Mouse (Mus musculus) layer of hippocampus, postnatal 10 days (tissue): ENCODE data around the gene Fbxo6. TPM values are rescaled to one million over a fixed set of nuclear protein-coding genes. Genes with fewer than 3 reads are reported as not detected.

Source experiments
- DNase-seq, 2 experiments: peaks; one replicate each; pipeline ENCODE4 v3.0.0; 2021; ENCODE audit warnings: low spot score in 2 of 2
- total RNA-seq, 2 experiments: library from RNA; stranded (reverse); gene quantifications; 2 replicates each; pipeline ENCODE4 v1.2.3; 2021

The Fbxo6 gene
- total RNA-seq, 2 experiments from 2014 or later: 22.6 to 26.3 TPM

DNA sequence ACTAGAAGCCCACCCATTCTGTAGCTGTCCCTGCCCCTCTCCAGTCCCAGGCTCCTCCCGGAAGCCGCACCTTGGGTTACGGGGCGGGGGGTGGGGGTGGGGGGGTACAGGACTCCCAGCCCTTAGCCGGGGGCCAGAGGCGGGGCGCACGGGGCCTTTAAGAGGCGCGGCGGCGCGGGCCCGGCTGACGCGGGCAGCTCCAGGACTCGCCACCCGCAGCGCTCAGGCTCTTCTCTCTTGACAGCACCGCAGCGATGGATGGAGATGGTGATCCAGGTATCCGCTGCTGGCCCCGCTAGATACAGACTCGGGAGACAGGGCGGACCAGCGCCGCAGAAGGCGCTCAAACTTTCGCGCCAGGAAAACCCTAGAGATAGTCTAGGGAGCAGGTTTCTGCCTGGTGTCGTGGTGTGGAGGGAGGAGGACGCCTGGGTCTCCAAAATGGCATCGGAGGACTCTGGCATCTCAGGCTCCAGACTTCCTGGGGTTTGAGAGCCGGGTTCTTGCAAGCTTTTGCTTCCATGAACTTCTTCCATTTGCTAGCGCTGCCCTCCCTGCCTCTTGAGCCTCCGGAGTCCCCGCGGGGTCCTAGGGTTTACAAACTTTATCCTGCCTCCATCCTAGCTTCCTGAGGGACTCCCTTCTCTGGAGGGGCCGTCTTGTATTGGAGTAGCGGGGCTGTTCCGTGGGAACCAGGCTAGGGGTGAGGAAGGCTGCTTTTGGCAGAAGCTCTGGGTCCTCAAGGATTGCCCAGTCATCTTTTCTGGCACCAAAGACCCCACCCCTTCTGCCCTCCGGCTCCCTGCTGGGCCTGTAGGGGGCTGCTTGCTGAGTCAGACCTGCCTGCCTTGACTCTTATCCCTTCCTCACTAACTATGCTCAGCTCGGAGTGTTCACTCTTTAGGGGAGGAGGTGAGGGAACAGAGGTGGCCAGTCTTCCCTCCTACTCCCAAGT is 8.8 kb upstream of the Fbxo6 start, which contains the start of the genes Fbxo44 and Fbxo2:
Fbxo44 (minus strand) TSS at position 47 of the 955 bp plus-strand sequence.
Fbxo2 (plus strand) TSS at position 186 of the 955 bp plus-strand sequence.
- peak; percentile 52 to 69 for DNase-seq

DNA sequence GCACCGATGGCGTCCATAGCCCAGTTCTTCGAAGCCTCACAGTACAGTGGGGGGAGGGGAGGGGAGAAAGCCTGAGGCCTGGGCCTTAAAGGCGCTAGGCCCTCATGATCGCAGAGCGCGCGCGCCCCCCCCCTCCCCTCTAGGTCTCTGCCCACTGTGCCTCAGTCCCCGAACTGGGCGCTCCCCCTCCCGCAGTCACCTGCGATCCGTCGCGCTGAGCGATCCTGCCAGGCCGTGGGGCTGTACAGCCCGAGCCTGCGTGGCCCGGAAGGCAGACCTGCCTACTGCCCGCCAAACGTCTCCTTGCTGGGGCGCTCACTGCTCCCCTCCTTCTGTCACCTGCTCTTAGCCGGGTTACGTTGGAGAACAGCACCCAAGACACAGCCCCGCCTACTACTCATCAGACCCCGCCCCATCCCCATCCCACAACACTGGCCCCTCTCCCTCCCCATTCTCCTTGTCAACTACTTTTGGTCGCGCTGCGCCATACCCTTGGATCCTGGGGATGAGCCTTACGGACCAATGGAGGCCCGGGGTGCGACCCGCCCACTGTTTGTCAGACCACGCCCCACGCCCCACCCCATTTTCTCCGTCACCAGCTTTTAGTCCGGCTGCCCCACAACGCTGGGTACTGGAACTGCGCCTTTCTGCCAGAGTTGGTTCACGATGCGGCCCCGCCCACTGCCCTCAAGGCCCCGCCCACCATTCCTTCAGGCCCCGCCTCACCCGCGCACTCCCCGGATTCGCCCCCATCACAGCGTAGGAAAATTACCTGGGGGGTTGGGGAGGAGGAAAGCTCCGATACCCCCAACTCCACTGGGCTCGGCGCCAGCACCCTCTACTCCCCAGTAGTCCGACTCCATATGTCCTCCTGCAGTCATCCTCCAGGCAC is 7.8 kb upstream of the Fbxo6 start:
- peak; percentile 95 to 98 for DNase-seq

DNA sequence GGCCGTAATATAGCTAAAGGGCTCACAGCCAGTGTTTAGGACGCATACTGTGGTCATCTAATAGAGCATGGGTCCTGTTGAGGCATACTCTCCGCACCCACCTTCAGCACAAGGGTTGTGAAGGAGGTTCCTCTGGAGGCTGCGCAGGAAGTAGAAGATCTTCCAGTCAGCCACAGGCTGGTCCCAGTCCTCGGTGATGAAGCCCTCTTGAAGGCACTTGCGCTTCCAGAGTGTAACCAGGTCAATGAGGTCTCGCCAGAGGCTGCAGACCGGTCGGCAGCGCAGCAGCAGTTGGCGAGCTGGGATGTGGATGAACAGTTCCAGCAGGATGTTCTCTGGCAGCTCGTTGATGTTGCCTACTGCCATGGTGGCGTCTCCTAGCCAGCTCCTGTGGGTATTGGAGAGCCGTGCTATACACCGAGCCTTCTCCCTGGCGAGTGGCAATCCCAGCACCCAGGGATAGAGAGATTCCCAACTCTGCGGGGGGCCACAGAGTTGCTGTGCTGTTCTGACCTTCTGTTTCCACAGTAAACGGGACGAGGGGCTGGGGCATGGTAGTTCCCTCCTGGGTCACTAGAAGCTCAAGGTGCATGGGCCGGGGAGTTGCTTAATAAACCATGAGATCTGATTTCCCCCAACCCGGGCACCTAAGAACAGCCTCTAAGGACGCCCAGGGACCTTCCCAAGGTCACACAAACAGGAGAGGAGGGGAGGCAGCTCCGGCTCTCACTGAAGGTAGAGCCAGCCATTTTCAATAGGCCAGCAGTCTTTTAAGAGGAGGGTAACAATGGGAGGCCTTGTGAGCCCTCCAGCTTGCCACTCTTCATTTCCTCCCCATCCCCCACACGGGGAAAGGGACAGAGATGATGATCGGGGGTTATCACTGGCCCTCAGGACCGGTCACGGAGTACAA is 6.8 kb upstream of the Fbxo6 start:
- peak; percentile 55 to 64 for DNase-seq

DNA sequence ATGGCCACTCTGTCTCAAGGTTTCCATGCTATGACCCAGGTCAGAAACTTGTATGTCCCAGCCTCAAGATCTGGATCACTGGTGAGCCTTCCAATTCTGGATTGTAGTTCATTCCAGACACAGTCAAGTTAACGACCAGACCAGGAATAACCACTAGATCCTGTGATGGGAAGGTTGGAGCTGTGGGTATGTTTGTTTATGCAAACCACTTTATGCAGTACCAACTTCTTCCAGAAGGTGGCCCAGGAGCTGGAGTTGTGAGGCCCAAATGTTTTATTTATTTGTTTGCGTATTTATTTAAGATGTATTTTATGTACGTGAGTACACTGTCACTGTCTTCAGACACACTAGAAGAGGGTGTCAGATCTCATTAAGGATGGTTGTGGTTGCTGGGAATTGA is 3.0 kb upstream of the Fbxo6 start:
- peak; percentile 70 for DNase-seq

DNA sequence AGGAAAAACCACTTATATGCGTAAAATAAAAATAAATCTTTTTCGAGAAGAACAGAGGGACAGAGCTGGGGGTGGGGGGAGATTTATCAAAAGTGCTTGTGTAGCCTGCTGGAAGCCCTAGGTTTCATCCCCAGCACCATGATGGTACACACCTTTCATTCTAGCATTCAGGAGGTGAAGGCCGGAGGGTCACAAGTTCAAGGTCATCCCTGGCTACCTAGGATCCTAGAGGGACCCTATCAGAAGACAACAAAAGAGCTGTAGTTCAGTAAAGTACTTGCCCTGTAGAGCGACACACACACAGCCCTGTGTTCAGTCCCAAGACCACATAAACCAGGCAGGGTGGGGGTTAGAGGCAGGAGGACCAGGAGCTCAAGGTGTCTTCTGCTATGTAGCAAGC is 2.1 kb upstream of the Fbxo6 start:
- no peak for DNase-seq

DNA sequence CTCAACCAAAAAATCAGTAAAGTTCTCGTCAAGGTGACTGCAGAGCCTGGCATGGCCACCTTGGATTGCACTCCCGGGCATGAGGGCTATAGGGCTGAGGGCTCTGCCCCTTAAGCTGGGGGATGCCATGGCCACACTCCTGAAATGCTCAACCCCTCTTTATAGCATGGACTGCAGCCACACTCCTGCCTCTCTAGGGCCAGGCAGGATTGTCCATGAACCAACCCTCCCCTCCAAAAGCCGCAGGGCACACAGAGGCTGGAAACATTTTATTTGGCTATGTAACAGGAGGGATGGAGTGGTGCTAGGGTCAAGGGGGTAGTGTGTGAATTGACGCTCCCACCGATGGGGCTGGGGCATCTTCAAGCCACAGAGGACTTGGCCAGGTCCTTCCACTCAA is 607 bp upstream of the Fbxo6 start:
- no peak for DNase-seq

DNA sequence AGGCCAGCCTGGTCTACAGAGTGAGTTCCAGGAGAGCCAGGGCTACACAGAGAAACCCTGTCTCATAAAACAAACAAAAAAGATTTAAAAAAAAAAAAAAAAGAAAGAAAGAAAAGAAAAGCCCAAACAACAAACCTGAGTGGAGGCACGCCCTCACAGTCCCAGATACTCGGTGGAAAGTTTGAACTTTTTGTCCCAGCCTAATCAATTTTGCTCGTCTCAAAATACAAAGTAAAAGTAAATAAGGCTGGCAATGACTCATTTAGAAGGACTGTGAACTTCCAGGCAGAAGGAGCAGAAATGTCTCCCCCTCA is 1.0 kb downstream of the Fbxo6 start:
- no peak for DNase-seq

DNA sequence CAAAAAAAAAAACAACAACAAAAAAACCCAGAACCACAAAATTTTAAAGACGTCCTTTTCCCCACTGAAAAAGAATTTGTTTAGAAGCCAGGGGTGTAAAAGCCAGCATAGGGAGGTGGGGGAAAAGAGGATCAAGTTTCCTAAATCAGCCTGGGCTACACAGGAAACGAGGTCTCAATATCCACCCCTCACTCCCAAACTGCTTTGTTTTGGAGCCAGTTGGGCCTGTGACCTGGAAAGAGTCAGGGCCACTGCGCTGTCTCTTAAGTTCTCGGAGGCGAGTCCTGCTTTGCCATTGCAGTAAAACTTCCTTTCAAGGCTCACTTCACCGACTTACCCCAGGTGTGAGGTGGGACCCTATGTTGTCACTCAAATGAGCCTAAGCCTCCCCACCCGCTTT is 1.7 kb downstream of the Fbxo6 start:
- no peak for DNase-seq

DNA sequence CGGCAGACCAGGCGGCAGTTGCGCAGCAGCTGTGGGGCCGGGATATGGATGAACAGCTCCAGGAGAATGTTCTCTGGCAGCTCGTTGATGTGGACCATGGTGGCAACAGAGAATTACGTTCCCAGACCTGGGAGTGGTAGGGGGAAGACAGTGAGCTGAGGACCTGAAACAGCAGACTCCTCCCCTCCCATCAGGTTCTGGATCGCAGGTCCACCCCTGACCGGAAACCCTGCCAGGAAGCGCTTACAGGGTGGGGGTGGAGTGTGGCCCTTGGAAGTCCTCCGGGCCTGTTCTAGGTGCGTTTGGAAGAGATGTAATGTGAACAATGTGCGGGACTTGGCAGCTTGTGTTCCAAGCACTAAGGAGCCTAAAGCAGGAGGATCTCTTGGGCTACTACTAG is 2.4 kb downstream of the Fbxo6 start:
- no peak for DNase-seq

DNA sequence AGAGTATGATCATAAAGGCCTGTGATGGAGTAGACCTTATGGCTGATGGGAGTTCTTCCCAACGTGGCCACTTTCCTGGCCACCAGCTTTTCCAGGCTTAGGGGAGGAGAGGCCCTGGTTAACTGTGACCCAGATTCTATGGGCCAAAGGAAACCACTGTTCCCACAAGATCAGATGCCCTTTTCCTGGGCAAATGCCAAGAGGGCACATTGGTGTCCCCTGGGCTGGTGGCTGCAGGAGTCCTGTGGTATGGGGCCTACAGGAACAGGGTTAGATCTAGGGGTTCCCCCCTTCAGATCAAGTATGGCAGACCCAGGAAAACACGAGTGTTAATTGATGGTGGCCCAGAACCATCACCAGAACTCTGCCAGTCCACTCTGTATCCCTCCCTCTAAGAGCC is 4.2 kb downstream of the Fbxo6 start:
- no peak for DNase-seq

DNA sequence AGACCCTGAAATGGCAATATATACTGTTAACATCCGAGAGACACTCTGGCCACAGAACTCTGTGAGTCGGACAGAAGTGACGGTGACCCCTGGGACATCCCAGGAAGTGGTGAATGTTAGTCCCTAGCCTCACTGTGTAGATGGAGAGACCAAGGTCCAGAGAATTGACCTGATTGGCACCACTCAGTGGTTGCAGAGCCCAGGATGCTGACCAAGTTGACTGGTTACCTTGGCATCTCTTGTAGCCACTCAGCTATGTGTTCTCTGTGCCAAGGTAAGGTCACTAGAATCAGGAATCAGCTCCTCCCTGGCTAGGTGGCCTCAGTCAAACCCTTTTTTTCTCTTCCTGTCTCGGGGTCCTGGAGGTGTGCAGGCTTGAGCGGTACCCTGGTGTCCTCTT is 8.2 kb downstream of the Fbxo6 start:
- DNase-seq: no peak

DNA sequence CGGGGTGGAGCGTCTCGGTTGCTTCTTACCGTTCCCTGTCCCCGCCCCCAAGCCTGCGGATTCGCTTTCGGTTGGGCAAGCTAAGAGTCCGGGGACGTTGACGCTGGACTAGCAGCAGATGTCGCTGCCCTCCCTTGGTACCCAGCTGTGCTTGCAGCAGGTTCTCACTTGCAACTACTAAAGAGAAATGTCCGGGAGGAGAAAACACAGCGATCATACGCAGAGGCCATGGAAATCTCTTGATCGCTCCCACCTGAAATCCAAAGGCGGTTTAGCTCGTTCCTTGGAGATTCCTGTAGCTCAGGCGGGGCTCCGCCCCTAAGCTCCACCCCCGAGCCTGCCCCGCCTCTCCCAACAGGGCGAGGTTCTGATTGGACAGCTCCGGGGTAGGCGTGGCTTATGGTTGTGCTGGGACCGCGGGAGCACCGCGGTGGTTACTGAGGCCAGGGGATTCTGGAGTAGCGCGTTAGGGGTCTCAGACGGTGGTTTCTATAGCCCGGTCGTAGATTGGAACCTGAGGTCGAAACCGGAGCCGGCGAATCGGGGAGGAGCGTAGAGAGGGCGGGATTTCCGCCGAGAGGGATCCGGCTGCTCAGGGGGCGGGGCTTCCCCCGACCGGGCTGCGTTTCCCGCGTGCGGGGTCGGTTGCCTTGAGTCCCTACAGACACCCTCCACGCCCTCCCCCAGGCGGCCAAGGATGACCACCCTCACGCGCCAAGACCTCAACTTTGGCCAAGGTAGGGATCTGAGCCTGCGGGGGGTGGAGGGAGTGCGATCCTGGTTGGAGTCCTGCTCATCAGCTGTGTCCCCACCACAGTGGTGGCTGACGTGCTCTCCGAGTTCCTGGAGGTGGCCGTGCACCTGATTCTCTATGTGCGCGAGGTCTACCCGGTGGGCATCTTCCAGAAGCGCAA is 11.6 kb downstream of the Fbxo6 start:
- DNase-seq: peak; percentile 96 to 97

DNA sequence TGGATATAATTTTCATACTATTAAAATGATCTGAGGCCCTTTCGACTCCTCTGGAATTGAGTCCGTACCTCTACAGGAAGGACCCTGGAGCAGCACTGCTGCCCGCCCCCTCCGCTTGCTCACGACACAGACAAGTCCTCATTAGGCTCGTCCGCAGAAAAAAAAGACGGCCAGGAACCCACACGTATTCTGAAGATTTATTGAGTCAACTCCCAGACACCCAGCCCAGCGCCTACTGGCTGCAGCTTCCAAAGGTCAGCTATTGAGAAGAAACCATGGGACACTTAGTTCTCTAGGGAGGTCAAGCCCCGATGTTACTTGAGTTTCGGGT is 12.2 kb downstream of the Fbxo6 start:
- no peak for DNase-seq

DNA sequence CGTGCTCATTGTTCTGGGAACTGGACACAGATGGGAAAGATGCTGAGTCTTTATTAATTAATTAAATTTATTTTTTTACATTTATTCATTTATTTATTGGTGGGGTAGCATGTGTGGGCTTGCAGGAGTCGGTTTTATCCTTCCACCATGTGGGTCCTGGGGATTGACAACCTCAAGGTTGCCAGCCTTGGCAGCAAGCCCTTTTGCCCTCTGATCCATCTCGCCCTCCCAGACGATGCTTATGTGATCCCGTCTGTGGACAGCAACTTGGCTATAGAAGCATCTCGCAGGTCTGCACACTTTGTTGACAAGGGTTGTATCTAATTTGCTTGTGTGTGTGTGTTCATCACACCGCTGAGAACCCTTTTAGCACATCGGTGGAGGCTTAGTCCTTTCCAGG is 14.4 kb downstream of the Fbxo6 start:
- DNase-seq: no peak

DNA sequence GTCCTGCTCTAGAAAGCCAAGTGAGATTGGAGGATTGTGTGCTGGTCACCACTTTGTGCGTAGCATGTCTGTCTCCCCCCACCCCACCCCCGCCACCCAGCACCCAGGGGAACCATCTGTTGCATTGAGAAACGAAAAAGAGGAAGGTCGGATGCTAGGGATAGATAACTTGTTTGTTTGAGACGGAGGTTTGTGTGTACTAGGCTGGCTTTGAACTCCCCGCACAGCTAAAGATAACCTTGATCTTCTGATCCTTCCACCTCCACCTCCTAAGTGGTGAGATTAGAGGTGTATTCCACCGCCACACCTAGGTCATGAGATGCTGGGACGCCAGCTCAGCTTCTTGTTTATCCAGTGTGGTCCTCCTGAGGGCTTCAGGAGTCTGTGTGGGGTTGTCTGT is 17.0 kb downstream of the Fbxo6 start:
- DNase-seq: no peak

DNA sequence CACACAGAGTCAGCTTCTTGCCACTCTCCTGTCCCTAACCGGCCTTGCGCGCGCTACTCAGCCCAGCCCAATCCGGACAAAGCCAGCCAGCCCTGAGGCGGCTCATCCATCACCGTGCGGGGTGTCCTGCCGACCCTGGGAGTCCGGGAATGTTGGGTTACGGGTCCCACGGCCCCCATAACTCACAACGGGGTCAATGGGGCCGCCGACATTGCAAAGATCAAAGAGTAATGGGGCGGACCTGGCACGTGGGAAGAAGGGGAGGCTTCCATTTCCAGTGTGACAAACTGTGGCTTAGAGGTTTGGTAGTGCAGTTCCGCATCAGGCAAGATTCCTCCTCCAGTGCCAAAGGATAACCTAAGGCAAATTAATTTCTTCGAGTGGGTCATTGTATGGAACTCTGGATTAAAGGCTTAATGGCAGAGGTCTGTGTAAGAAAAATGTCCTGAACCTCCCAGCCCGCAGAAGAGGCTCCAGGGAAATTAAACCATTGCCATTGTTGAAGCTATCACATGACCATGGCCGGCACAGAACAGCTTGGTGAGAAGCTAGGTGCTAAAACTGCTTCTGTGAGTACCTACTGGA is 20.4 kb downstream of the Fbxo6 start:
- no peak for DNase-seq

DNA sequence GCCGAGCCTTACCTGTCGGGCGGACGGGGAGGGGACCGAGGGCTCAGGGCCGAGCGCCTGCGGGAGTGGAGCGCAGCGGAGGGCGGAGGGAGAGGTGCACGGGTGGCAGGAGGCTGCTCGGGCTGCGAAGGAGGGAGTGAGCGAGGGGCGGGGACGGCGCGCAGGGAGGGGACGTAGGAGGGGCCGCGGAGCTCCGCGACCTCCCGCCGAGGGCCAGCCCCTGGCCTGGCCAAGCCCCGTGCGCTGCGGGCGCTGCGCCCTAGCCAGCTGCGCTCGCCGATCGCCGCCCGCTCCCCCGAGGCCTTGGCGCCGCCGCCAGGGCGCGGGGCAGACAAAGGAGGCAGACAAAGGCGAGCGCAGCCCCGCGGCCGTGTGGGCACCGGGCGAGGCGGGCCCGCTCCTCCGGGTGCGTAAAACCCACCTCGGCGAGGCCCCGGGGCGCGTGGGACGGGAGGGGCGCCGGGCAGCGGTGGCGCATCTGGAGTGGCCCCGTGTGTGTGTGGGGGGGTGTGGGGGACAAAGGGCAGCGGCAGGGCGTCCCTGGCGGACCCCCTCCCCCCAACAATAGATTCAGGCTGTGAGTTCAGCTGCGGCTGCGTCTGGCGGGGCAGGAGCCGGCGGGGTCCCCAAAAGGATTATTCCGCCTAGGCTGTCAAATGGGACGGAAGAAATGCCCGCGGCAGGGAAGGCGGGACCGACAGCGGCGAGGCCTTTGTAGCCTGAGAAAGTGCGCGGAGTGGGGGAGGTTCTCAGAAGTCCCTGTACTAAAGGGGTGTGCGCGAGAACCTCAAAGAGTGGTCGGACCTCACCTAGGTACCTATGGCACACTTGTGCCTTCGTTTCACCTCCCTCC is 21.2 kb downstream of the Fbxo6 start, which contains the start of gene Draxin:
Draxin (minus strand) TSS at position 138 of the 853 bp plus-strand sequence.
- DNase-seq: peak; percentile 48 to 69

DNA sequence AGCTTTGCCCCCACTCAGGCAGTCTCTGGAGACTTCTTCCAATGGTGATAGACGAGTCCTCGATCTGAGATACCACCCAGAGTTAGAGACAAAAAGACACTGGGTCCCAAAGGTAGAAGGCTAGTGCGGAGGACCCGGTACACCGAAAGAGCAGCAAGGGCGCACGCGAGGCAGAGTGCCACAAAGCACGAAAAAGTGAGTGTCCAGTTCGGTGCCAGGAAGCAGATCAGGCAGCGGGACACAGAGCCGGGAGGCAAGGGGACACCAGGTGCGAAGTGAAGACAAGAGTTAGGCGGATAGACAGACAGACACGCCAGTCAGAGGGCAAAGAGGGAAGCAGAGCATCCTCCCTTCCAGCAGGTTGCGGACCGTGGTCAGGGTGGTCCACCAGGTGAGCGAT is 21.8 kb downstream of the Fbxo6 start, which contains the start of gene Mad2l2:
Mad2l2 (plus strand) TSS at position 252 of the 400 bp plus-strand sequence.
- DNase-seq: no peak

DNA sequence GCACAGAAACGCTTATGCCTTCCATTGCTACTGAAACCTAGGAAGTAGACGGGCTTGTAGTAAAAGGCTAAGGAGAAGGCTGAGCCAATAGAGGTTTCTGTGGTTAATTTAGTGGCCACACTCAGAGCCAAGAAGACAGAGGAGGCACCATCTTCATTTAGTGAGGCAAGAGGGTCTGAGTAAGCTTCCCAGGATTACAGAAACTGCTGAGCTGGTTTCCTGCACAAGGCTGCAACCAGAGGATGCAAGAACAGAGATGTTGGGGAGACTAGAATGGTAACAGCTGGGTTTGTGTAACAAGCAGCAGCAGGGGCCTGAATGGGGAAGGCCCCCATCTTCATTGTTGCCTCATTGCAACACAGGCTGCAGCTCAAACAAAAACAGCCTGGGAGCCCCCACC is 23.3 kb downstream of the Fbxo6 start:
- DNase-seq: no peak
